Mouse (Mus musculus): ENCODE data around the gene Evi5.

DNA sequence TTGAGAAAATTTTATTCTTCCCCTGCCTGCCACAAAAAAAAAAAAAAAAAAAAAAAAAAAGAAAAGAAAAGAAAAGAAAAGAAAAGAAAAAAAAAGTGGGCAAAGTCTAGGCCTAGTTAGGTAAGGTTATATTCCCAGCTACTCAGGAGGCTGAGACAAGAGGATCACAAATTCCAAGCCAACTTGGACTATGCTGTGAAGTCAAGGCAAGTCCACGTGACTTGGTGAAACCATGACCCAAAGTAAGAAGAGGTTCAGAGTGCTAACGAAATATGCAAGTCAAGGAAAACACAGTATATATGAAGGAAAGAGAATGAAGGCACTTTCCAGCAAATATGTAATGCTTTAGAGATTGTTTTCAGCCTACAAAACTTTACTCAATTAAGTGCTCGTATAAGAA, 82.4 kb downstream of the Evi5 start:
- TF ChIP-seq ZC3H11A (IDR thresholded peaks at IDR 0.05; ENCODE audit: low read depth, low read length) (no peak), MAX (IDR thresholded peaks at IDR 0.05; ENCODE audit: low read length) (no peak), EP300 (IDR thresholded peaks at IDR 0.05; ENCODE audit: low read depth in 1 of 2, low read length in 2 of 2) (no peak), ZMIZ1 (IDR thresholded peaks at IDR 0.05; ENCODE audit: low read depth, low read length) (no peak), POLR2AphosphoS5 (IDR thresholded peaks at IDR 0.05; ENCODE audit: borderline replicate concordance, low read depth, low read length) (no peak), CTCF (IDR thresholded peaks at IDR 0.05 in 2 of 3, conservative IDR thresholded peaks at IDR 0.05 in 1 of 3; ENCODE audit: control insufficient read depth in 1 of 3, insufficient read depth in 1 of 3, low read depth in 2 of 3, low read length in 3 of 3, poor library complexity in 1 of 3, severe bottlenecking in 1 of 3) (no peak), ZNF384 (IDR thresholded peaks at IDR 0.05; ENCODE audit: low read depth, low read length) (peak; percentile 41; the same call in 1 of the 2 replicates), ZKSCAN1 (IDR thresholded peaks at IDR 0.05; ENCODE audit: low read depth, low read length) (no peak), SIN3A (IDR thresholded peaks at IDR 0.05; ENCODE audit: low read length) (no peak), MAFK (IDR thresholded peaks at IDR 0.05; ENCODE audit: borderline replicate concordance, low read depth, low read length) (no peak), POLR2A (IDR thresholded peaks at IDR 0.05; ENCODE audit: control insufficient read depth in 1 of 2, insufficient read depth in 1 of 2, low read depth in 1 of 2, low read length in 2 of 2, poor library complexity in 1 of 2) (no peak)

Data from MEL (cell line).